Mouse (Mus musculus) CD8-positive naive resting alpha-beta T cell, adult 57 days (primary cell): ENCODE measurements around the gene Elob. TPM values are rescaled to one million over a fixed set of nuclear protein-coding genes. Genes with fewer than 3 reads are reported as not detected.

Source experiments
- total RNA-seq: library from RNA; stranded (reverse); gene quantifications from one replicate; pipeline ENCODE4 v1.2.4, GENCODE M21; 2023

The Elob gene
- 176 TPM for total RNA-seq

DNA sequence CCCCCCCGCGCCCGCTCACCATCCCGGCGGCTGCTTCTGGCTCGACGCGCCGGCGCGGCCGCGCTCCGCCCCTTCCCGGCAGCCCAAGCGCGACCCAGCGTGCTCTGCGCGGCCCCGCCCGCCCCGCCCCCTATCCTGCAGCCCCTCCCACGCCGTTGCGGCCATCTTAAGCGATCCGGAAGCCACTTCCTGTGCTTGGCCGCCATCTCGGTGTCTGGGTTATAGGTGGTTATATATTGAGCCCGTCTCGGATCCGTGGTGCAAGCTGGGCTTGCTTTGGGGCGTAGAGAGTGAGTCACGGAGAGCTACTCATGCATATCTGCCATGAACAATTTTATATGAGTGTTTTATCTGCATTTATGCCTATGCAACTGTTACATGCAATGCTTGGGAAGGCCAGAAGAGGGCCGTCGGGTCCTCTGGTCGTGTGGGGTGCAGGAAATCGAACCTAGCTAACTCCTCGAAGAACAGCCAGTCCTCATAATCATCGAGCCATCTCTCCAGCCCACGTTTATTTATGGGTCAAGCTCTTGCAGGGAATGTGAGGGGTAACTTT, at the start of gene Elob:
Elob (minus strand) TSS at position 73 of the 556 bp plus-strand sequence.

DNA sequence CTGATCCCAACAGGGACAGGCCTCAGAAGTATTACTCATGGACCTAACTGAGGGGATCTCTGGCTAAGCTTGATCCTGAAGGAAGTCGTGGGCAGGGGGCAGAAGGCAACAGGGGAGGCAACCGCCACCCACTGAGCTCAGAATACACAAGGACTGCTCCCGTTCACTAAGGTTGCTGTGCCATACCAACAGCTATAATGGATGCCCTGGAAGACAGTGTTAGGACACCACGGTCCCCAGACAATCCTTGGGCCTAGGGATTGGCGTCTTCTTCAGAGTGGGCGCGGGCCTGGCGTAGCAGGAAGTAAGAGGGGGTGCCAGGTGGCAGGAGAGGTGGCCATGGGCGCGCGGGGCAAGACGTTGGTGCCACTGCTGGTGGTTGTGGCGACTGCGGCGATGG, 38.8 kb upstream of the Elob start, which contains the start of gene Prss21:
Prss21 (plus strand) TSS at position 301 of the 400 bp plus-strand sequence.

DNA sequence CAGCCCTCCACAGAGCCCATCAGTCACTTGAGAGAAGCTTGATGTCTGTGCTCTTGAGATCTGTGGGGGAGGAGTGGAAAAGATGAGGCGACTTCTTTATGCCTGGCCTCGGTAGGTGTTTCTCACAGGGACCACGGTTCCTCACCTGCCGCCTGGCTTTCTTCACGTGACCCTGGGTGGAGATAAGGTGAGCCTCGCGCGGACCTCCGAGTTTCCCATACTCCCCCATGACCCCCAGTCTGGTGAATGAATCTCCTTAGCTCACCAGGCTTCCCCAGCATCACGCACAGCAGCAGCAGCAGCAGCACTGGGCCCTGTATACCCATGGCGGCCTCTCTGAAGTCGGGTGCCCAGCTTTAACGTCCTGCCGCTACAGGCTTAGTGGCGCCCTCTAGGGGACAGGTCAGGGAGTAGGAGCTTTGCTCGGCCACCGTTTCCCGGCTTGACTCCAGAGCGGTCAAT, 14.9 kb upstream of the Elob start, which contains the start of the genes Prss32 and Prss41:
Prss32 (plus strand) TSS at position 44 of the 462 bp plus-strand sequence.
Prss41 (minus strand) TSS at position 361 of the 462 bp plus-strand sequence.

DNA sequence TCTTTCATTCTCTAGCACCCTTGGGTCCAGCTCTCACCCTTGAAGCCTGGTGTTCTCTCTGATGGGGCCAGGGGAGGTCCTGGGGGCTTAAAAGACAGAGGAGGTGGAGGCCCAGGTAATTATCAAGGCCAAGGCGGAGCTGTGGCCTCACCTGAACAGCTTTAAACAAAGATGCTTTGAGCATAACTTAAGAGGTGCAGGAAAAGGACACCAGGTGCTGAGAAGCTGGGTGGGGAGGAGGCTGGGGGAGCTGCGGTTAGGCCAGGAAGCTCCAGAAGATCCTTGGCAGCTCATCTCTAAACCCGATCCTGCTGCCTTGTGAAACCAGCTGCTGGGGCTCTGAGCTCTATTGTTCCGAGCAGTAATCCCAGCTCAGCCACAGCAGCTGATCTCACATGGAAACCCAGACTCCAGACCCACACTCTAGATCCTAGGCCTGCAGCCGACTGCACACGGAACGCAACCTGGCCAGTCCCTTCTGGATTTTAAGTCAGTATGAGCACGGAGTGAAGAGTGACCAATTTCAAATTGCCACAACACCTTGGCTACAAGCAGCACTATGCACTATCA, 7.2 kb upstream of the Elob start, which contains the start of gene Prss33:
Prss33 (minus strand) TSS at position 51 of the 570 bp plus-strand sequence.

DNA sequence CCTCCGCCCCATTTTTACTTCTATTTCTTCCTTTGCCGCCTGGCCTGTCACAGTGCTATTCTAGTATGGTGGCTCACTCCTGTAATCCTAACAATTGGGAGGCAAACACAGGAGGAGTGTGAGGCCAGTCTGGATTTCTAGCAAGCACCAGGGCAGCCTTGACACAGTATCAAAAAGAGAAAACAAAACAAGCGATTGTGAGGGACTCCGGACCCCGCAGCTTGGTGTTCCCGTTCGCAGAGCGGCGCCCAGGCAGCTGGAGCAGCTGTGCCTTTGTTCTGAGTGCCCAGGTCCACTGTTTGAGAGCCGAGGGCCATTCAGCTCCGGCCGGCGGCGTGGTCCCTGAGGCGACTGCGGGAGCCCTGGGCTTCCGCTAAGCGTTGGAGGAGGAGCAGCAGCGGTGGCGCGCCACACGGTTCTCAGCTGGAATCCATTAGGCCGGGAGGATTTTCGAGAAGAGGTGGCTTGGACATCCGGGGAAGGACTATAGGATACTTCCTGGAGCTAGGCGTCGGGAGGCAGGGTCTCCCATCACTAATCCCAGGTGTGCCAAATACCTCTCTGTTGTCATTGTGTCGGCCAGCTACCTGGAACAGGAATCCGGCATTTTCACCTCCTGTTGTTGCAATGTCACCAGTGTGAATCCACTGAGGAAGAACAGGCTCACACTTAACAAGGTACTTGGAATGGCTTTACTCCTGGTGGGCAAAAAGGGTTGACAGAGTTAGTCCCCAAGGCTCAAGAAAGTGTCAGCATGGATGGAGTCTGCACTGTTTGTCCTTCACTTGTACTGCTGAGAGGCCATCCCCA, 38.5 kb downstream of the Elob start, which contains the start of gene Srrm2:
Srrm2 (plus strand) TSS at position 264 of the 810 bp plus-strand sequence.

DNA sequence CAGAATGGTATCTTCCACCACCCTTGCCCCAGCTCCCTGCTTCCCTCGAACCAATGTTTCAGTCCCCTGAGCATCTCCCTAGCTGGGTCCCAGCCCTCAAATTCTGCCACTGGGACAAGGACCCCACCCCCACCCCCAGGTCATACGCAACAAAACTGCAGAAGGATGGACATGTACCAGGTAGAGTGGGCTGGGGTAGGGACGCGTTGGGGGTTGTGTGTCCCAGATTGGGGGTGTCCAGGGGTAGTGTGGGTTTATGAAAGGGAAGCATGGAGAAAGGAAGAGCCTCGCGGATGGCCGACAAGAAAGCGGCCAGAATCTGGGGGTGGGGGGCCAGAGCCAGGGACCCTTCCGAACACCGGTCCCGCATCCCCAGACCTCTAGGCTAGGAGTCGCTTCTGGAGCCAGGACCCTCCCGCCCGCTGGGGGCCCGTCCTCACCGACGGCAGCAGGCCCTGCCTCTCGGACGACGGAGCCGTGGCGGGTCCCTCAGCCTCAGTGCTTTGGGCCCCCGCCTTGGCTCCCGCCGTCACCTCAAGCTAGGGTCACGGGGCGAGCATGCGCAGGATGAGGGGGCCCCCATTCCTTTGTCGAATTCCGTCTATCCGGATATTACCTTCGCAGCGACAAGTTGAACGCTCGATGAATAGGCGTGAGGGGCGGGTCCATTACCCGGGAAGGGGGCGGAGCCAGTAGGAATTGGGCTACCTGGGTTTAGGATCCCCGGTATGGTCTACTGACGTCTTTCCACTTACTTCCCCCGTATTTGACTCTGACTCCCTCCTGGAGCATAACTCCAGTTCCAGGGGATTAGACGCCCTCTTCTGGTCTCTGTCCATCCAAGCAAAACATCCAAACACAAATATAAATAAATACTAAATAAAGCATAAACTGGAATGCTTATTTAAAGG, 43.1 kb downstream of the Elob start, which contains the start of gene Flywch2:
Flywch2 (minus strand) TSS at position 521 of the 911 bp plus-strand sequence.

Other genes with a start within 250 kb of the Elob start
- not detected for gene Zfp13, start 229.6 kb downstream of the Elob start, total RNA-seq
- gene Zscan10, start 228.3 kb downstream of the Elob start, total RNA-seq: not detected
- gene Mmp25, start 183.9 kb downstream of the Elob start, total RNA-seq: 0.34 TPM
- gene Bicdl2, start 168.6 kb downstream of the Elob start, total RNA-seq: 0.34 TPM
- 34.9 TPM for gene Hcfc1r1, start 155.5 kb downstream of the Elob start, total RNA-seq
- 23.4 TPM for gene Thoc6, start 155.3 kb downstream of the Elob start, total RNA-seq
- gene Tnfrsf12a, start 151.7 kb downstream of the Elob start, total RNA-seq: 38.4 TPM
- gene Cldn6, start 149.9 kb downstream of the Elob start, total RNA-seq: not detected
- not detected for gene Cldn9, start 145.1 kb downstream of the Elob start, total RNA-seq
- not detected for gene 1520401A03Rik, start 106.4 kb downstream of the Elob start, total RNA-seq
- gene Pkmyt1, start 102.8 kb downstream of the Elob start, total RNA-seq: 35.0 TPM
- 2.6 TPM for gene Paqr4, start 88.3 kb downstream of the Elob start, total RNA-seq
- 1.1 TPM for gene Kremen2, start 83.3 kb downstream of the Elob start, total RNA-seq
- 23.9 TPM for gene Flywch1, start 57.5 kb downstream of the Elob start, total RNA-seq
- gene Flywch2, start 43.1 kb downstream of the Elob start, total RNA-seq: not detected
- gene Srrm2, start 38.6 kb downstream of the Elob start, total RNA-seq: 1,331 TPM
- not detected for gene Prss33, start 6.9 kb upstream of the Elob start, total RNA-seq
- gene Prss32, start 14.7 kb upstream of the Elob start, total RNA-seq: not detected
- gene Prss41, start 15.0 kb upstream of the Elob start, total RNA-seq: 0.86 TPM
- gene Prss21, start 38.9 kb upstream of the Elob start, total RNA-seq: not detected
- not detected for gene Dcpp1, start 51.7 kb upstream of the Elob start, total RNA-seq
- gene Dcpp2, start 51.7 kb upstream of the Elob start, total RNA-seq: not detected
- not detected for gene Dcpp3, start 88.3 kb upstream of the Elob start, total RNA-seq
- gene Sbp, start 112.5 kb upstream of the Elob start, total RNA-seq: not detected
- not detected for gene Sbpl, start 126.1 kb upstream of the Elob start, total RNA-seq
- gene Prss30, start 151.4 kb upstream of the Elob start, total RNA-seq: 3.3 TPM
- not detected for gene Prss22, start 169.0 kb upstream of the Elob start, total RNA-seq
- not detected for gene Prss27, start 209.0 kb upstream of the Elob start, total RNA-seq
- 29.3 TPM for gene Kctd5, start 244.3 kb upstream of the Elob start, total RNA-seq